Mouse (Mus musculus) intestine, postnatal 0 days (tissue): ENCODE data around the gene Oit1. TPM values are rescaled to one million over a fixed set of nuclear protein-coding genes. Genes with fewer than 3 reads are reported as not detected.

ENCODE experiments used
- ATAC-seq: fragments of 200-750 bp; cut with Nextera tagmentation; 2 replicates; pipeline ENCODE4 v1.8.0; 2017; ENCODE audit warnings: mild to moderate bottlenecking, moderate TSS enrichment, moderate library complexity
- H3K27ac ChIP-seq: fragments of 300-500 bp; sonication (generic); 2 replicates; pipeline ENCODE4 v1.5.1; 2014; ENCODE audit warnings: mild to moderate bottlenecking, low read depth, low read length, moderate library complexity
- H3K27me3 ChIP-seq: fragments of 300-500 bp; sonication (generic); replicated peaks from 2 replicates; pipeline ENCODE4 v1.6.1; 2014; ENCODE audit warnings: low read length, mixed read lengths; ENCODE audit not compliant: control insufficient read depth, insufficient read depth
- H3K36me3 ChIP-seq: fragments of 300-500 bp; sonication (generic); 2 replicates; pipeline ENCODE4 v1.6.1; 2014; ENCODE audit warnings: mild to moderate bottlenecking, moderate library complexity; ENCODE audit not compliant: control insufficient read depth, insufficient read depth
- H3K4me1 ChIP-seq: fragments of 300-500 bp; sonication (generic); replicated peaks from 2 replicates; pipeline ENCODE4 v1.6.1; 2014; ENCODE audit warnings: antibody characterized with exemption, low read length, mixed read lengths; ENCODE audit not compliant: control insufficient read depth, insufficient read depth
- H3K4me2 ChIP-seq: fragments of 300-500 bp; sonication (generic); replicated peaks from 2 replicates; pipeline ENCODE4 v1.6.1; 2014; ENCODE audit warnings: low read depth, mild to moderate bottlenecking, moderate library complexity
- H3K4me3 ChIP-seq: fragments of 300-500 bp; sonication (generic); 2 replicates; pipeline ENCODE4 v1.5.1; 2014; ENCODE audit warnings: low read depth, low read length
- H3K9ac ChIP-seq: fragments of 300-500 bp; sonication (generic); 2 replicates; pipeline ENCODE4 v1.6.1; 2014; ENCODE audit warnings: mild to moderate bottlenecking, low read depth, low read length
- H3K9me3 ChIP-seq: fragments of 300-500 bp; sonication (generic); 2 replicates; pipeline ENCODE4 v1.6.1; 2016; ENCODE audit warnings: mixed run types; ENCODE audit not compliant: control insufficient read depth
- CTCF ChIP-seq: sonication (generic); IDR thresholded peaks from 2 replicates; pipeline ENCODE4 v1.5.1; 2016; ENCODE audit warnings: low read depth, mild to moderate bottlenecking, control low read depth, antibody characterized with exemption, moderate library complexity
- WGBS: fragments of 180-500 bp; shearing (Covaris S2); extraction: QIAGEN DNeasy Blood & Tissue Kit; methylation state at CpG from one replicate; pipeline ENCODE4 v1.1.7; 2014; 5-methylcytosine and 5-hydroxymethylcytosine counted together
- polyA plus RNA-seq: library from polyadenylated mRNA; unstranded; fragments of >200 nt; fragmentation: Nextera tagmentation; extraction: Ambion mirVana; gene quantifications from 2 replicates; pipeline ENCODE4 v1.2.1, GENCODE M21; 2015

Gene Oit1
- polyA plus RNA-seq, 1 experiment from 2014 or later, result 13.3 TPM

- no peaks in the 10 kb centered on the region for H3K27me3 ChIP-seq
- no peak overlapping the region for H3K4me2 ChIP-seq
- H3K36me3 ChIP-seq, result no peaks in the 10 kb centered on the region
- H3K27ac ChIP-seq, result no peak overlapping the region
- H3K4me1 ChIP-seq, result no peaks in the 10 kb centered on the region
- TF ChIP-seq CTCF, result no peak
- no peak overlapping the region for H3K4me3 ChIP-seq
- 63% methylated on average over 7 of the region's 7 CpGs for WGBS
- no peaks in the 10 kb centered on the region for H3K9me3 ChIP-seq
- no peak overlapping the region for H3K9ac ChIP-seq
- no peak for ATAC-seq
These were observed 17.2 kb upstream of the Oit1 start for GRCm38 (mm10) chr14:8395690-8396287.

- H3K4me1 ChIP-seq, result no peaks in the 10 kb centered on the region
- TF ChIP-seq CTCF, result no peak
- no peak overlapping the region for H3K4me3 ChIP-seq
- H3K27ac ChIP-seq, result no peak overlapping the region
- no peaks in the 10 kb centered on the region for H3K27me3 ChIP-seq
- H3K36me3 ChIP-seq, result no peaks in the 10 kb centered on the region
- H3K9ac ChIP-seq, result no peak overlapping the region
- H3K9me3 ChIP-seq, result no peaks in the 10 kb centered on the region
- no peak overlapping the region for H3K4me2 ChIP-seq
- WGBS, result 51% methylated on average over 6 of the region's 6 CpGs
- no peak for ATAC-seq
These were observed 13.7 kb upstream of the Oit1 start for GRCm38 (mm10) chr14:8392181-8392825.

GRCm38 (mm10) chr14:8369394-8369793 is 9.2 kb downstream of the Oit1 start:
- no peak overlapping the region for H3K9ac ChIP-seq
- 83% methylated on average over 4 of the region's 4 CpGs for WGBS
- H3K9me3 ChIP-seq, result no peaks in the 10 kb centered on the region
- H3K4me3 ChIP-seq, result no peak overlapping the region
- ATAC-seq, result no peak
- H3K27me3 ChIP-seq, result no peaks in the 10 kb centered on the region
- TF ChIP-seq CTCF, result no peak
- no peaks in the 10 kb centered on the region for H3K36me3 ChIP-seq
- H3K27ac ChIP-seq, result no peak overlapping the region
- H3K4me1 ChIP-seq, result no peaks in the 10 kb centered on the region
- H3K4me2 ChIP-seq, result no peak overlapping the region

- no peak overlapping the region for H3K4me3 ChIP-seq
- H3K4me2 ChIP-seq, result no peak overlapping the region
- no peaks in the 10 kb centered on the region for H3K4me1 ChIP-seq
- no peak for TF ChIP-seq CTCF
- no peak overlapping the region for H3K27ac ChIP-seq
- H3K9ac ChIP-seq, result no peak overlapping the region
- H3K27me3 ChIP-seq, result no peaks in the 10 kb centered on the region
- 88% methylated on average over 1 of the region's 1 CpGs for WGBS
- no peak for ATAC-seq
- H3K9me3 ChIP-seq, result no peaks in the 10 kb centered on the region
- no peaks in the 10 kb centered on the region for H3K36me3 ChIP-seq
These were observed 9.7 kb downstream of the Oit1 start for GRCm38 (mm10) chr14:8368900-8369299.

- Histone ChIP-seq H3K27me3 (no peaks in the 10 kb centered on the region), H3K36me3 (no peaks in the 10 kb centered on the region), H3K9me3 (no peaks in the 10 kb centered on the region), H3K27ac (no peak overlapping the region), H3K9ac (no peak overlapping the region), H3K4me1 (no peaks in the 10 kb centered on the region), H3K4me3 (no peak overlapping the region), H3K4me2 (no peak overlapping the region)
- 58% methylated on average over 4 of the region's 4 CpGs for WGBS
- no peak for ATAC-seq
- no peak for TF ChIP-seq CTCF
These were observed 10.6 kb downstream of the Oit1 start for GRCm38 (mm10) chr14:8367727-8368520.

GRCm38 (mm10) chr14:8367121-8367520 is 11.4 kb downstream of the Oit1 start:
- Histone ChIP-seq H3K27me3 (no peaks in the 10 kb centered on the region), H3K27ac (no peak overlapping the region), H3K4me3 (no peak overlapping the region), H3K9me3 (no peaks in the 10 kb centered on the region), H3K36me3 (no peaks in the 10 kb centered on the region), H3K4me1 (no peaks in the 10 kb centered on the region), H3K9ac (no peak overlapping the region), H3K4me2 (no peak overlapping the region)
- ATAC-seq, result no peak
- WGBS, result 3% methylated on average over 1 of the region's 1 CpGs
- no peak for TF ChIP-seq CTCF
